Mouse (Mus musculus) olfactory bulb, adult 2 months (tissue): ENCODE data around the gene Il11ra1.

Source experiments
- CTCF ChIP-seq: fragments of 200-500 bp; IDR thresholded peaks from 2 replicates; pipeline ENCODE4 v1.5.1; 2012; ENCODE audit warnings: low read depth, mild to moderate bottlenecking, low read length, moderate library complexity; ENCODE audit not compliant: insufficient read depth
- POLR2A ChIP-seq: fragments of 200-500 bp; IDR thresholded peaks from 2 replicates; pipeline ENCODE4 v1.6.1; 2012; ENCODE audit warnings: mild to moderate bottlenecking, low read depth, low read length, moderate library complexity; ENCODE audit not compliant: insufficient read depth

DNA sequence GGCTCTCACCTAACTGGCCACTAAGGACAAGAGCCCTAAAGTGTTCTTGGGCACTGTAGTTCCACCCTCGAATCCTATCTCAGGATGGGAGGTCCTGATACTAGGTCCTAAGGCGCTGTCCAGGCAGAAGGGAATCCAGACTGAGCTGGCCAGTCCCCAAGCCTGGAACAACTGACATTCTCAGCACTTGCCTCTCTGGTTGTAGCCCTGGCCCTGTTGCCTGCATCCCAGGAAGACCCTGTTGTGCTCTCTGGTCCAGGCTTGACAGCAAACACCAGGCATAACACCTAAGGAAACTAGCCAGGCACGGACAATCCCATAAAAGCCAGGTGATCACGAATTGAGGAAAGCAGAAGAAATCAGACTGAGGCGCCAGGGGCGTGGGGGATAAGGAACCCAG is 17.0 kb upstream of the Il11ra1 start:
- TF ChIP-seq CTCF, result no peak
- no peak for TF ChIP-seq POLR2A
